Mouse (Mus musculus) embryo, embryonic 10.5 days (tissue): ENCODE data around the gene Pxmp4.

Experiments
- DNase-seq: peaks from one replicate; pipeline ENCODE4 v3.0.0-alpha.2; 2015; ENCODE audit warnings: low spot score

The Pxmp4 gene

DNA sequence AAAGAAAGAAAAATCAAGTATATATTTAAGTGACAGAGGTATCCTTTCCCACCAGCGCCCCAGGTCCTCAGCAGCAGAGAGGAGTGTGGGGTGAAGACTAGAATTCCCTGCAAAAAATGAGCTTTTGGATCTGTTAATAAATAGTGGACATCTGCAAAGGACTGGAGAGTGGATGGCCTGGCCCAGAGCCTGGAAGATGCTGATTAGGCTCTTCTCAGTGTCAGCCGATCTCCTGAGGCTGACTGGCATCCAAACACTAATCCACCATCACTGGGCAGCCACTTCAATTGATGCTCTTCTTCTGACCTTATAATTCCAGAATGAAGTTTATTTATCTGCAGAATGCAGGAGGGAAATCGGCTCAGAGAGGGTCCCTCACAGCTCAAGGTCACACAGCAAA is 30.5 kb downstream of the Pxmp4 start:
- DNase-seq, result no peak

DNA sequence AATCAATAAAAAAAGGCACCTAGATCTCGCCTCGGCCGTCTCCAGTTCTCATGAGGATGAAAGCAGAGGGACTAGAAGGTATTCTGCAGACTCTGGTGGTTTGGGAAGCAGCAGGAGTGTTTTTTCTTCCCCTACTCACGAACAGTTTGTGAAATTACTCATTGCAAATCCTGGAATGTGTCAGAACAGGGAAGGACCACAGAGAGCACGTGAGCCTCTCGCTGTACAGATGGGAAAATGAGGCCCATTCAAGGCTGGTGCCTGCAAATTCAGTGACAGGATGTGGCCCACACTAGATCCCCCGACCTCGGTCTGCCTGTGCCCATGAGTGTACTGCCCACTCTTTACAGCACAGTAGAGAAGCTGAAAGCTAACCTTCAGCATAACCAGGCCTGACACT is 31.5 kb downstream of the Pxmp4 start:
- no peak for DNase-seq

DNA sequence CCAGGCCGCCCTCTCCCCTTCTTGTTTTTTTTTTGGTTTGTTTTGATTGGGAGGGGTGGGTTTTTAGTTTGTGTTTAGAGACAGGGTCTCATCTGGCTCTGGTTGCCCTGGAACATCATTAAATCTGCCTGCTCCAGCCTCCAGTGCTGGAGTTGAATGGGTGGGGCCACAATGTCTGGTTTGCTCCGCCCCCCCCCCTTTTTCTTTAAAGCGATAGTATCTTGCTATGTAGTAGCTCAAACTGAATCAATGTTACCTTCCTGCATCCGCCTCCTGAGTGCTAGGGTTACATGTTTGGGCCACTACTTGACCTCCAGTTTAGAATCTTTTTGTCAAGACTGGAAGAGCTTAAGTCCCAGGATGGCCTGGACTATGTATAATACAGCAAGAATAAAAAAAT is 32.2 kb downstream of the Pxmp4 start:
- no peak for DNase-seq

DNA sequence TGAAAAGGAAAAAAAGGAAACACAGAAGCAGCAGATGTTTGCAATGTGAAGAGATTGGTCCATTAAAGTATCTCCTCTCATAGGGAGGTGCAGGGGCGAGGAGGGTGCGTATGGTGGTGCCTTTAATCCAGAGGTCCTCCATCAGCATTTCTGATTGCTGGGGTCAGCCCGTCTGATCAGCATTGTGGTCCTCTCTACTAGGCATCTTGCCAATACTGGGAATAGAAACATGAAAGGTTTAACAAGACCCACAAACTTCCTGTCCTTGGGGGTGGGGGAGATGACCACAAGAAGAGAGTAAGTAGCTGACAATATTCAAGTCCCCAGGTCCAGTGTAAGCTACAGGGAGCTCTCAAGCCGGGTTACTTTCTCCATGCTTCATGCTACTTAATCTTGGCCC is 32.8 kb downstream of the Pxmp4 start:
- DNase-seq, result no peak

DNA sequence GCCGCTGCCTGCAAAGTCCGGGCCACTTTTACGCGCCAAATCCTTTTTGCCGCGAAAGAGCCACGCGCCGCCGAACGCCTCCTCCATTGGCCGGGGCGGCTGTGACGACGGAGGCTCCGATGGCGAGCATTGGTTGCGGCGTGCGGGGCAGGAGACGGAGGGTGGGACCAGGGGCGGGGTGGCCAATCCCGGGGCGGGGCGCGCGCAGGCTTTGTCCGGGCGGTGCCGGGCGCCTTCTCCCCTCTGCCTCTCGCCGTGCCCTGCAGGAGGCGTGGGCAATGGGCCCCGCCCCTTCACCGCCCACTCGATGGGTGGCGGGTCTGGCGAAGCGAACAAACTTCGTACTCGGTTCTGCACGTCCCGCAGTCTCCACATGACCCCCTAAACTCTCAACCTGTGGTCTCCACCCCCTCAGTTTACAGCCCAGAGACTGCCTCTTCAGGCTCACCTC is 33.6 kb downstream of the Pxmp4 start, which contains the start of gene E2f1:
Gene E2f1, minus strand, starts transcription at position 57 of the 451 bp plus-strand sequence.
- peak; percentile 97 for DNase-seq

DNA sequence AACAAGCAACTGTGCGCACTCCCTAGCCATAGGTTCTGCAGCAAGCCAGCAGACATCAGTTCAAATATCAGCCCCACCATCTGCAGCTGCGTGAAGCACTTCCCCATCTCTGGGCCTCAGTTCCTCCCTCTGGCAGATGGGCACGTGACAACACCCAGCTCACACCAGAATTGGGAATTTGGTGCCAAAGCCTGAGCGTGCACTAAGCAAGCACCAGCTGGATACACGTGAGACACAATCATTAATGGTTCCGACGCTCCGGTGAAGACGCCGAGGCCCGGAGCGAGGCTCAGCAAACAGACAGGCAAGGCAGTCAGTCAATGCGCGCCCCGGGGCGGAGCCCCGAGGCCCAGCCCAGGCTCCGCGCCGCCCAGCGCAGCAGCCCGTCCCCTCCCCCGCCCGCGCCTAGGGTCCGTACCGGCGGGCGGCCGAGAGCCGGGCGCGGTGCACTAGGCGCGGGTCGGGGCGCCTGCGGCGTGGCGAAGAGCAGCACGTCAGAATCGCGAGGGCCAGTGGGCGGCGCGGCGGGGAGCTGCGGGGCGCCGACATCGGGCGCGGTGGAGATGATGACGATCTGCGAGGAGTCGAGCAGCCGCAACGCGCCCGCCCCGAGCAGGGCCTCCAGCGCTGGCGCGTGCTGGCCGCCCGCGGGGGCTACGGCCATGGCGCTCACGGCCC is 34.3 kb downstream of the Pxmp4 start:
- DNase-seq, result peak; percentile 72

DNA sequence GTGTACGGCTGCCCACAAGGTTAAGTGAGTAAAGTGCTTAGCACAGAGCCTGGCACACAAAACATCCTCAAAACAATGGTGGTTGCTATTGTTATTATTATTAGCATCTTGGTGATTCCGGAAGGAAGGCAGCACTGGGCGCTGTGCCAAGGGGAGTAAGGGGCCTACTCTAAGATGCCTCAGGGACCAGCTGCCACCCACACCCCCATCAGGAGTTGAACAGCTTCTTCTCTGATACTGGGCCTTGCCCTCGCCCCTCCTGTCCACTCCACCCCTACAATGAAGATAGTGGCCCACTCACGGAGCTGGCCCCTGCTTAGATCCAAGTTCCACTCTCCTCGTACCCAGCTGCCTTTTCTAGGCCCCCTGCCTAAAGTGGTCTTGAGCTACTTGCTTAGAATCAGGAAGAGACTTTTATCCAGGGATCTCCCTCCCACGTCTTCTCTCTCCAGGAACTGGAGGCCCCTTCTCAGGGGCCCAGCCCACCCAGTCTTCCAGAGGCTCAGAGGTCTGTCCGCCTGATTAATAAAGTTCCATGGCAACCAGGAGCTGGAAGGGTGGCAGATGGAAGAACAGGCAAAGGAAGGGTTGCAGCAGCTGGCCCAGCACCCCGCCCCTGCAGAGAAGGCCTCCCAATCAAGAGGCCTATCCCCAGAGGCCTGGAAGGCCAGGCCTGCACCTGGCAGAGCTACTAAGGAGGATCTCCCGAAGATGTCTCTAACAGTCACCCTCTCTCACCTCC is 35.0 kb downstream of the Pxmp4 start:
- DNase-seq, result peak; percentile 64

DNA sequence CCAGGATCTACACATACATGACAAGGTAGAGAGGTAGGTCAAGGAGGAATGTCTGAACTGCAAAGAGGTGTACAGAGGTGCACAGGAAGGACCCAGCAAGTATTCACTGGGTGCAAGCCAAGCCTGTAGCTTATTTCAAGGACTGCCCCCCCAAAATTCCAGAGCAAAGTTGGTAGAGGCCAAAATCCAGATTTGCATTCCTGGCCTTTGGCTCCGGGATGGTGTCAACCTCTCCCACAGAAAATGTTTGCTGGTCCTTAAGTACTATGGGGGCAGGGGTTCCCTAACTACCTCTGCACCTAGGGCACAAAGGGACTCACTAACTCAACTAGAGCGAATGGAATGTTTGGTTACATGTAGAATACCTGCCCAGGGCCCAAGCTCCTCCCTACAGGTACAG is 35.7 kb downstream of the Pxmp4 start:
- DNase-seq, result no peak

DNA sequence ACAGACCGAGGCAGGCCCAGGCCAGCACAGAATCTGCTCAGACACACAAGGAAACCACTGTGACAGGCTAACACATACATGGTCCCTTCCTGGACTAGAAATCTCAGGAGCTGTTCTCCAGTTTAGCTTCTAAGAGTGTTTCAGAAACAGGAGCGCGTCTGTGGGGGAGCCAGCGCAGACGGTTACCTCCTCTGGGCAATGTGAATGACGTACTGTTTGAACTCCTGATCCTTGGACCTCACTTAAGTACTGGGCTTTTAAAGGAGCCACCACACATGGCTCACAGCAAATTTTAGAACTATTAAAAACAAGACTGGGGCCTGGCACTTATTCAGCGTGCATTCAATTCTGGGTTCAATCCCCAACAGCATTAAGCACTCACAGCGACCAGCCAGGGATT is 36.9 kb downstream of the Pxmp4 start:
- no peak for DNase-seq

DNA sequence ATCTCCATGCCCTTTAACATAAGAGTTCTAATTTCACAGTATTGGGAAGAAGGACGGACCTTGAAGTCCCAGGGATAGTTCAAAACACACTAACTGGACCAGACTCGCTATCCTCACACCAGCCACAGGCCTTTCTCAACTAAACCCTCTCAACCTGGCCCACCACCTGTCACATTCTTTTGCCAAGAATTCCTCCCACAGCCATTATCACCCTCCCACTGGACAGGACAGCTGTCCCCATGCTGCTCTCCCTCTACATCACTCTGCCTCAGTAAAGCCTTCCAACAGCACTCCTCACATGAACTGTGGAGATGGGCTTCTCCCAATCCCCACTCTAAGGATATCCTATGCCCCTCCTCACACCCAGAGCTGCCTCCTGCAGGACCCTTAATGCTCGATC is 37.9 kb downstream of the Pxmp4 start:
- no peak for DNase-seq

DNA sequence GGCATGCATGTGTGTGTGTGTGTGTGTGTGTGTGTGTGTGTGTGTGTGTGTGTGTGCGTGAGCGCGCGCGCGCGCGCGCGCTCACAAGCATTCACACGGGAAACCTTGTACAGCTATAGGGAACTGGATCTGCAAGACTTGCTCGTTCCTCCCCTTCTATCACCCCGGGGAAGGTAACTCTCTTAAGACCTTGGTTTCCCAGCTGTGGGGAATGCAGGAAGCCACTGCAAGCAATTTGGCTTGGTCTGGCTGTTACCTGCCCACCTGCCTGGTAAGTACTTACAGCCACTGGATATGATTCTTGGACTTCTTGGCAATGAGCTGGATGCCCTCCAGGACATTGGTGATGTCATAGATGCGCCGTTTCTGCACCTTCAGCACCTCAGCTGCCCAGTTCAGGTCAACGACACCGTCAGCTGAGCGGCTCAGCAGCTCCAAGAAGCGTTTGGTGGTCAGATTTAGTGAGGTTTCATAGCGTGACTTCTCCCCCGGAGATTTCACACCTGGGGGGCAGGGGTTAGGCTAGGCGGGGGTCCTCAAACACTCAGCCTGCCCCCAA is 39.8 kb downstream of the Pxmp4 start:
- DNase-seq, result no peak

DNA sequence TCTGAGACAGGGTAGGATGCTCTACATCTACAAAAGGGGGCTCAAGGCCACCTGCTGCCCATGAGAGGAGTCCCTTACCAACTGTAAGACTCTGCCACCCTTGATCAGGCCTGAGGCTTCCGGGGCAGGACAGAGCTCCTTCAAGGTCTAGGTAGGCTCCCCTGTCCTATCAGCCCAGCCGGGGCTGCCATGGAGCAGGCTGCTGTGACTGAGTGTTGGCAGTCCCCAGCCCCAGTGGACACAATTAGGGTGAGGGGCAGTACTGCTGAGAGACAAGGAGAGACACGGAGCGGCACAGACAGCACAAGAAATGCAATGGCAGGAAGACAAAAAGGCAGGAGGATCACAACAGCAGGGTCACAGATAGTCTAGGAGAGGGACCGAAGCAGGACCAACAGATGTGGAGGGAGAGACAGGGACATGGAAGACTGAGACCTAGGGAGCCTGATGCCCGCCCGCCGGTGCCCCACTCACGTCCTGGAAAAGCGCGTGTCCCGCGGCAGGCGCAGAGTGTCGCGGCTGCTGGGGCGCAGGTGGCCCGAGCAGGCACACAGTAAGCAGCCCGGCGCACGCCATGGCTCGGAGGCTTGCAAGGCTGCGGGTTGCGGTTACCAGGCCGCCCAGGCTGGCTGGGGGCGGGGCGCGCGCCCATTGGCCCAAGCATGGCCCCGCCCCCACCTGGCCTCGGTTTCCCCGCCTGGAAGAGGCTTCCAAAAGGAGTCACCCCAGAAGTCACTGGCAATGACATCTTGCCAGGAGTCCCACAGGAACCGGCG is 45.1 kb downstream of the Pxmp4 start, which contains the start of gene Necab3:
Gene Necab3, minus strand, starts transcription at position 627 of the 776 bp plus-strand sequence.
- DNase-seq, result peak; percentile 57

DNA sequence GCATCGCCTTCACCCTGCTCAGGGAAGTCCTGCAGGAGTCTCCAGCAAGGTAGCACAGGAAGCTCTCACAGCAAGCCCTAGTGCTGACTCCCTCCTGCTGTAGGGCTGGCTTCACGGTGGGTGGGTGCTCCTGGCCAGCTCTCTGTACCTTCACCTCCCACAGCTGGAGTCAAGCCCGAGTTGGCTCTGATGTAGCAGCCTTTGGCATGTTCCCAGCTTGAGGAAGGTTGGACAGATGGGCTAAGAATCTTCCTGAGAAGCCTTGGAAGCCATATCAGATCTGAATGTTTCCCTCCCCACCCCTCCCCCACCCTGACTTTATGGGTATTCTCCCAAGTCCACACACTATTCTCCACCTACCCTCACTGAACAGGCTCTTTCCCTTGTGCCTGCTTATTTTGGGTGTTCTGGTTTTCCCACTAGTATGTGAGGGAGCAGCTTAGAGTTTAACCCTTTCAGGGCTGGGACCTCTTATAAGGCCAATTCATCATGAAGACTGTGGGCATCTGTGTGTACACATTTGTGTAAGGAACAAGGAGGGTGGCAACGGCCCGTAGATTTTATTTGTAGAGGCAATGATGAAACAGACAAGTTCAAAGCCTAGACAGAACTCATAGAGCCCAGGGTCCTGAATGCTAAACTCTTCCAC is 46.2 kb downstream of the Pxmp4 start:
- no peak for DNase-seq

DNA sequence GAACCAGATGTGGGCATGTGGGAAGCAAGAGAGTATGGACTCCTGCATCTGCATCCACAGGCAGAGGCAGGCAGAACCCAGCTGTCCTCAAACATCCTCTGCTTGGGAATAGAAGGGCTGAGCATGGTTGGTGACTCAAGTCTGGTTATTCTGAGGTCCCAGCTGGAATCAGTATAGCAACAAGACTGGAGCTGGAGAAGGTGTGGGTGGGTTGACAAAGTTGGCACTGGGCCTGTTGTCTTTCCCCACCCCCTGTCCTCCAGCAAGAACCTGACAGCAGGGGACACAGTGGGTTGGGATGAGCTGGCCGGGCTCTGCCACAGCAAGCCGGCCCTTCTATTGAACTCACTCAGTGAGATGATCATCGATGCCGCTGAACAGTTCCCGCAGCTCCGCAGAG is 48.3 kb downstream of the Pxmp4 start:
- DNase-seq, result no peak

DNA sequence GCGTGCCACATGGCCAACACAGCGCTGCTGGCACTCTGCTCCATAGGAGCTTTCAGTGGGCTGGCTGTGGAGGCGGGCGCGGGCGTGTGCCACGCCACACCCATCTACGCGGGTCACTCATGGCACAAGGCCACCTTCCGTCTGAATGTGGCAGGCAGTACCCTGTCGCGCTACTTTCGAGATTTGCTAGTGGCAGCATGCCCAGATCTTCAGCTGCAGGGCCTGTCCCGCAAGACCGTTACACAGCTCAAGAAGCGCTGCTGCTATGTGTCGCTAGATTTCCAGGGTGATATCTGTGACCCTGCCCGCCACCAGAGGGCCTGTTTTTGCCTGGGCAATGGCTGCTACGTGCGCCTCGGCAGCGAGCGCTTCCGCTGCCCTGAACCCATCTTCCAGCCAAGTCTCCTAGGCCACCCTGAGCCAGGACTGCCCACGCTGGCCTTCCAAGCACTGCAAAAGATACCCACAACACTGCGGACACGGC is 51.0 kb downstream of the Pxmp4 start:
- peak; percentile 76 for DNase-seq

DNA sequence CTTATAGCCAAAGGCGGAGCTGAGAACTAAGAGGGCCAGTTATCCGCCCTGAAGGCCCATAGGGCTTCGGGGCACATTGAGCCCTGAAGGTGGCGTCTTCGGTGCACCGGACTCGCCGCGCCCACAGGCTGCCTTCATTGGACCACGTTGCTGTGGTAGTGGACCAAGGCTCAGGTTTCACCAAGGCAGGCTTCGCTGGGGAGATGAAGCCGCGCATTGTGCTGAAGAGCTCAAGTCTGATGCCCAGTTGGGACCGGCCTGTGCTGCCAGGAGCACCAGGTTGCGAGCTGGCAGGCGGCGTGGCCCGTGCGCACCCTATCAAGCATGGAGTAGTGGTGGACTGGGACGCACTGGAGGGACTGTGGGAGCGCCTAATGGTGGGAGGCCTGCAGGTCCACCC is 51.6 kb downstream of the Pxmp4 start:
- DNase-seq, result peak; percentile 56

DNA sequence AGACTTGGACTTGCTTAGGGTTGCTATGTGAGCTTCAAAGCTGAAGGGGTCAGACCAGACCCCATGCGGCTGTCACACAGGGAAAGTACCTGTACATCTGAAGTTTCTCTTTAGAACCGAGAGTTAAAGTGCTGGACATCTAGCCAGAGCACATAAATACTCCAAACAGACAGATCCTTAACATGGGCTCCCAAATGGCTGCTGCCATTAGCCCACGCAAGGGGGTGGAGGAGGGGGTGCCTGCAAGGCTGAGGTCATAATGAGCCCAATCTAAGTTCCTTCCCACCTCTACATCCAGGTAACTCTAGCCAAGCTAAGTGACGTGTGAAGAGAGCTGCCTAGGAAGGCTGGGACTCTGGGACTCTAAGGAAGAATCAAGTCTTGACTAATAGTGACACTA is 52.0 kb downstream of the Pxmp4 start, which contains the start of gene Actl10:
Gene Actl10, plus strand, starts transcription at position 301 of the 400 bp plus-strand sequence.
- DNase-seq, result no peak

DNA sequence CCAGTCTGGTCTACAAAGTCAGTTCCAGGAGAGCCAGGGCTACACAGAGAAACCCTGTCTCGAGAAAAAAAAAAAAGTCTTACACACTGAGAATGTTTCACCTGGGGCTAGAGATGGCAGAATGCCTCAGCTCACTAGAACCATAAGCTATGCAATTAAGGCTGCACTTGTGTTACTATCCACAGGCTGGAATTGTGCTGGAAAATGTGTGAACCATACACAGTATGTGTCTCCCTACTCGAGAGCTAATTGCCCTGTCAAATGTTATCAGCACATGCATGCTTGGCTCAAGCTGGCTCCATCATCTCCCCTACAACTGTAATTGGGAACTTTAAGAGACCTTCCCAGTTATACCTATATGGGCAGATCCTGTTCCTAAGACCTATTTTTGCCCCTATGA is 52.6 kb downstream of the Pxmp4 start:
- DNase-seq, result no peak

DNA sequence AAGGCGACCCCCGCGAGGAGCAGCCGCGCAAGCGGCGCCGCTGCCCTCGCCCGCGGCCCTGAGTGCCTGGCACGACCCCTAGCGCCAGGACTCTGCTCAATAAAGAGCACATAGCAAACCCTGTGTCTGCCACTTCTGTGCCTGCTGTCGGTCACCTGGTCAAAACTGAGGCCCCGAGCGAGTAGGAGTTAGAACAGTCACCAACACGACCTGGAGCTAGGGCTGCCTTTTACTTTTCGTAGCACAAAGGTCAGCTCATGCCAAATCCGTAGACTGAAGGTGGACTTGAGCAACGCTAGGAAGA is 53.7 kb downstream of the Pxmp4 start:
- DNase-seq, result no peak

DNA sequence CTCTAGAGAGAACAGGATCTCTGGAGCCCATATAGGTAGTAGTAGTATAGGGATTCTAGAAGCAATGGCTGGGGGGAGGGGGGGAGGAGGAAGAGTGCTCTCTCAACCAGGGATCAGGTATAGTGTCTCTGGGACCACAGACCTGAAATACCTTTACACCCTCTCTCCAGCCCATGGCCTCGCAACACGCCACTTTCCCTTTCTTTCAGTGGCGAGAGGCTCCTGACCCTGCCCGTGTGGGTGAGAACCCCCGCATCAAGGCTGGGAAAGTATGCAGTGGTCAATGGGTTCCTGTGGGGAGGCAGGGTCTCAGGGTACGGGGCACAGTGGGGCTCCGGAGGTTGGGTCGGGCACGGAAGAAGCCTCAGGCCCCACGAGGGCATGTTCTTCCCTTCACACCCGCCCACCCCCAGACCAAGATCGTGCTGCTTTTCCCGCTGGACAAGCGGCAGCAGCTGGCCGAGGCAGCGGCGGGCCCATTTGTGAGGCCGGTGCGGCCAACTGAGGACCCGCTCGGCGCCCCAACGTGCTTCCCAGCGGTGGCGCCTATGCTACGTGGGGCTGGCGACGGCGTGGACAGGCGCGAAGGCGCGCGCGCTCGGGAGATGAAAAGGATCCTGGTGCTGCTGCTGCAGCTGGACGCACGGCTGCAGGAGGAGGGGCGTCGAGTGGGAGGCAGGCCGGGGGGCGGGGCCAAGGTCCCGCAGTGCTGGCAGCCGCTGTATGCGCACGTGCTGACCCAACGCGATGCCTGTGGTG is 54.2 kb downstream of the Pxmp4 start:
- peak; percentile 87 for DNase-seq

DNA sequence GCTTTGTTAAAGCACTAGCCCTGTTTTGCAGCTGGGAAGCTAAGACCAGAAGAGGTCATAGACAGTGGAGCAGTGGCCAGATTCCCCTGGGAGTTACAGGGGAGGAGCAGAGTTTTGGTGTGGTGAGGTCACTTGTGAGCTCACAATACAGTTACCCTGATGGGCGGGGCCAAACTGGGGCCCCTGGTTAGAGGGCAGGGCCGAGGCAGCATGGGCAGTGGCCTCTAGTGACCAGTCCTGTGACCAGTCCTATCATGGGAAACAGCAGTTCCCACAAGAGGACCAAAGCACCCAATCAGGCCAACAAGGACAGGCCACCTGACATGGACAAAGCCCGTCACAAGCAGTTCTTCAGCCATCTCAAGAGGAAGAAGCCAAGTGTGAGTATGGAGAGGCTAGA is 54.8 kb downstream of the Pxmp4 start:
- DNase-seq, result peak; percentile 54
